Mouse (Mus musculus) heart, adult 2 months (tissue): ENCODE measurements at regions not wholly inside any gene's neighbourhood (a gene's known extent, or its start where the extent isn't known, plus 50 kb on each side); places are given as distances from the start of the nearest gene placed in this dataset.

Experiments
- CTCF ChIP-seq: fragments of 200-600 bp; IDR thresholded peaks from 2 replicates; pipeline ENCODE4 v1.8.1; 2022; ENCODE audit warnings: antibody characterized with exemption, mild to moderate bottlenecking, moderate library complexity
- POLR2A ChIP-seq: fragments of 200-500 bp; IDR thresholded peaks from 2 replicates; pipeline ENCODE4 v1.6.1; 2011; ENCODE audit warnings: mild to moderate bottlenecking, low read depth, low read length, control low read depth; ENCODE audit not compliant: insufficient read depth

DNA sequence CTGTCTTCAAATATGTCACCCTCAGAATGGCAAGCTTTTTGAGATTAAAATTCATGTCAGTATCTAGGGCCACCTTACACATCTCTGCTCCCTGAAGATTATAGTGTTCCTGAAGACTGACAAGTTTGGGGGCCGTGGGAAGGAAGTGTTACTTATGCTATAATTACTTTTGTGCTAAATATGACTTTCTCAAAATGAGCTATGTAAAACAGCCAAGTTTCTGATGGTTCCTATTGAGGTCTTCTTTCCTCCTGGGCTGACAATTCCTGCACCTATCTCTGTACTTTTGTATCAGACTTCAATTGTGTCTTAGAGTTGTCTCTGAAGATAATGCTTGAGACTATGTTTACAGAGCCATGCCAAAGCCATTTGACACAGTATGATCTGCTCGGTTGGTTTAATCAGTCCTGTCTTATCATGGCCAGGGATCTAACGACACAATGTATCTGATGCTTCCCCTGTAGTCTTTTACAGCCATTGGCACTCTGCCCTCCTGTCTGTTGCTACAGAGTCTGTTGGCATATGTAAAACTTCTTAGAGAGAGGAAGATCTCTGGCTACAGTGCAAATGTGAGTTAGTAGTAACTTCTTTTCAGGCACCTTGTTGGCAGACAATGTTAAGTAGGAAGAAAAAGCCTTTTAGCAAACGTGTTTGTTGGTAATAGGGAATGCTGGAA is 71.8 kb upstream of the Aco1 start:
- TF ChIP-seq CTCF = no peak
- no peak for TF ChIP-seq POLR2A
